Mouse (Mus musculus): ENCODE data around the gene E330034G19Rik. TPM values are rescaled to one million over a fixed set of nuclear protein-coding genes. Genes with fewer than 3 reads are reported as not detected.

The E330034G19Rik gene
- polyA plus RNA-seq, 2 experiments from 2014 or later = not detected

DNA sequence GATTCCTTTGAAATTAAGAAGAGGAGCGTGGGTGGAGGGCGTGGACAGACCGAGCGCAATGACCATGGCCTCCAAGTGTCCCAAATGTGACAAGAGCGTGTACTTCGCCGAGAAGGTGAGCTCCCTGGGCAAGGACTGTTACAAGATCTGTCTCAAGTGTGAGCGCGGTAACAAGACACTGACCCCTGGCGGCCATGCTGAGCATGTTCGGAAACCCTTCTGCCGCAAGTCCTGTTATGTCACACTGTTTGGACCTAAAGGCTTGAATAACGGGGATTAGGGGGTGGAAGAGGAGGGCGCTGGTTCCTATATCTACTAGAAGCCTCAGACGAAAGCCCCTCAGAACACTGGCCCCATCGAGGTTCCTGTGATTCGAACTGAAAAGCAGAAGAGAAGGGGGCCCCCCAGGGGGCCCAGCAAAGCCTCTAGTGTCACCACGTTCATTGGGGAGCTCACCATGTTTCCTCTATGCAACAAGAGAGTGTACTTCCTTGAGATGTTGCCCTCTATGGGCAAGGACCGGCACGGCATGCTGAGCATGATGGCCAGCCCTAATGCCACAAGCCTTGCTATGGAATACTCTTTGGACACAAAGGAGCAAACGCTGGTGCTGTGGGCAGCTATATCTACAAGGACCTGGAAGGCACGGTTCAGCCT is 65.4 kb downstream of the E330034G19Rik start:
- ATAC-seq = no peak

Other genes starting within 250 kb of the E330034G19Rik start
- under 1 TPM; 0.32 to 0.49 TPM for gene Dlg5, start 47.3 kb upstream of the E330034G19Rik start, polyA plus RNA-seq (2017; shearing (Covaris generic))
- gene Polr3a, start 193.8 kb downstream of the E330034G19Rik start, polyA plus RNA-seq (2017; shearing (Covaris generic)) = 10 to 100 TPM; 18.4 to 26.3 TPM
- gene Rps24, start 193.9 kb downstream of the E330034G19Rik start, polyA plus RNA-seq (2017; shearing (Covaris generic)) = 1,000 to 10,000 TPM; 1,796 to 2,807 TPM

Measured in CD4-positive, CD25-positive, alpha-beta regulatory T cell, adult 4 months (primary cell).